Comparison of ENCODE assay signal across 8 mouse cellular contexts in genomic region chr17:35046681-35047455, GRCm38 (mm10). TPM values are rescaled to one million over a fixed set of nuclear protein-coding genes. Genes with fewer than 3 reads are reported as not detected.
DNase-seq lines count a peak whose midpoint lies in the region; ATAC-seq and TF ChIP-seq lines count a peak whose summit lies in the region.

Gene Msh5, minus strand, starts transcription at chr17:35046745.

- ATAC-seq in activated CD4-positive, CD25-positive, alpha-beta regulatory T cell, adult 4 months = peak; percentile 80
- ATAC-seq in megakaryocyte-erythroid progenitor cell, adult 5-6 weeks (replicated peaks; ENCODE audit: low FRiP score, low TSS enrichment, poor library complexity, severe bottlenecking) = peak; percentile 86

- TF ChIP-seq CTCF in cortical plate, adult 2 months (IDR thresholded peaks at IDR 0.05; ENCODE audit: extremely low read depth, insufficient read depth, low read length) = no peak

- TF ChIP-seq POLR2A in cortical plate, adult 2 months (IDR thresholded peaks at IDR 0.05; ENCODE audit: extremely low read depth, insufficient read depth, low read length) = no peak

- H3K27ac ChIP-seq in cortical plate, adult 2 months (ENCODE audit: insufficient read depth, low read length) = no peak within 1 kb of the TSS

- H3K4me1 ChIP-seq in cortical plate, adult 2 months (ENCODE audit: control insufficient read depth, insufficient read depth, low read length) = no peaks in the 10 kb centered on the region

- intact Hi-C loops in left cerebral cortex, postnatal 10 days (cut with DNase I) = no loop called here

- peak; percentile 92 to 93 for DNase-seq in gastrocnemius, adult 8-10 months (ENCODE audit: low spot score in 2 of 2)
- DNase-seq in induced T-regulatory cell, adult 2 months (ENCODE audit: low read depth) = peak; percentile 99
- DNase-seq in left cerebral cortex, postnatal 10 days (ENCODE audit: extremely low spot score in 1 of 2, low spot score in 2 of 2) = peak; percentile 96 to 98
- peak; percentile 88 for DNase-seq in right cerebral cortex, postnatal 25 days
- peak; percentile 96 for DNase-seq in urinary bladder, postnatal 4 days (ENCODE audit: low spot score in 2 of 2)

- H3K4me3 ChIP-seq in cortical plate, adult 2 months (ENCODE audit: insufficient read depth, low read length) = peak within 1 kb of the TSS; percentile 19

RNA-seq across cellular contexts. Expression of gene Msh5, which starts in this region (rescaled TPM):
- polyA plus RNA-seq in activated CD4-positive, CD25-positive, alpha-beta regulatory T cell, adult 4 months (2017; shearing (Covaris generic)) = 1 to 10 TPM; 1.3 to 1.6 TPM
- 0.58 and 0.72 TPM in 2 replicates for polyA plus RNA-seq in cortical plate, adult 2 months (2012; rRNA removed)
- total RNA-seq in gastrocnemius, adult 8-10 months (2022) = not detected
- under 1 TPM; 0.81 to 0.97 TPM for total RNA-seq in left cerebral cortex, postnatal 10 days (2021)
- 10.0 and 10.6 TPM in 2 replicates for total RNA-seq in megakaryocyte-erythroid progenitor cell, adult 5-6 weeks (2014; fragmentation: Nextera tagmentation)
- 2.4 and 3.1 TPM in 2 replicates for total RNA-seq in megakaryocyte-erythroid progenitor cell, adult 5-6 weeks (2017)

Comparison
In these comparisons a context has a peak if more than half of its experiments do, and no peak if none do; other contexts are left out.
1. Peak in DNase-seq in gastrocnemius, adult 8-10 months; RNA of the gene not detected or under 1 TPM.
2. Peak in DNase-seq in left cerebral cortex, postnatal 10 days; RNA of the gene not detected or under 1 TPM.